16 mouse cellular contexts compared by ENCODE assay signal in the genomic region with DNA sequence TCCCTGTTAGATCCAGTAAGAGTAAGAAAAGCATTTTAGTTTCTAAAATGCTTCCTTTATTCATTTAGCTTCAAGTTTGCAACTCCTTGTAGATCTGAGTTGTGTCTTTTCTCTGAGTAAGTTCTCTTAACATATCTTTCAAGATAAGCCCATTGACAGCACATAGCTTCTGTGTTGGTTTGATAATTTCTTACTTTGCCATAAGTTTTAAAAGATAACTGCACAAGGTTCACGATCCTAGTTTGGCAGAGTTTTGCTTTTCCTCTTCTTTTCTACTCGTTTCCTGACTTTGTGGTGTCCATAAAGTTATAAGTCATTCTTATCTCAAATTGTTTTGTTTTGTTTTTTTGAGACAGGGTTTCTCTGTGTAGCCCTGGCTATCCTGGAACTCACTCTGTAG.
"Had no signal": no experiment of that assay in that cellular context is flagged by ENCODE, and none has a peak within 500 bp of the region (broad histone marks: within the 10 kb centered on the region; RNA-seq: fewer than 3 reads in every experiment).

No protein-coding gene starts in this region.

- H3K4me3 ChIP-seq: layer of hippocampus, adult 2 months; limb, embryonic 13.5 days; midbrain, embryonic 10.5 days; neural tube, embryonic 12.5 days had no signal

- H3K9ac ChIP-seq: limb, embryonic 13.5 days; neural tube, embryonic 12.5 days had no signal

- H3K36me3 ChIP-seq: limb, embryonic 13.5 days; midbrain, embryonic 10.5 days; neural tube, embryonic 12.5 days had no signal

- H3K27ac ChIP-seq: kidney, postnatal 0 days; layer of hippocampus, adult 2 months; limb, embryonic 13.5 days; midbrain, embryonic 10.5 days; neural tube, embryonic 12.5 days had no signal

- H3K4me2 ChIP-seq: limb, embryonic 13.5 days; neural tube, embryonic 12.5 days had no signal

- H3K4me1 ChIP-seq: midbrain, embryonic 10.5 days; neural tube, embryonic 12.5 days had no signal

- DNase-seq: kidney, adult 11 months; kidney, adult 9 months; kidney, postnatal 36 days; left cerebral cortex, postnatal 4 days; lung, adult 18-20 months; midbrain, embryonic 14.5 days; retina, postnatal 1 day; right cerebral cortex, postnatal 4 days; spleen, adult 18-20 months; thymus, adult 2 months; thymus, postnatal 25 days had no signal

- H3K9me3 ChIP-seq: limb, embryonic 13.5 days; midbrain, embryonic 10.5 days; neural tube, embryonic 12.5 days had no signal

- H3K27me3 ChIP-seq: limb, embryonic 13.5 days; neural tube, embryonic 12.5 days had no signal
